Mouse (Mus musculus): Measurements from ENCODE around the gene Mrpl53. TPM values are rescaled to one million over a fixed set of nuclear protein-coding genes. Genes with fewer than 3 reads are reported as not detected.

Gene Mrpl53
- total RNA-seq, 2 experiments from 2014 or later: 55.6 to 58.1 TPM

DNA sequence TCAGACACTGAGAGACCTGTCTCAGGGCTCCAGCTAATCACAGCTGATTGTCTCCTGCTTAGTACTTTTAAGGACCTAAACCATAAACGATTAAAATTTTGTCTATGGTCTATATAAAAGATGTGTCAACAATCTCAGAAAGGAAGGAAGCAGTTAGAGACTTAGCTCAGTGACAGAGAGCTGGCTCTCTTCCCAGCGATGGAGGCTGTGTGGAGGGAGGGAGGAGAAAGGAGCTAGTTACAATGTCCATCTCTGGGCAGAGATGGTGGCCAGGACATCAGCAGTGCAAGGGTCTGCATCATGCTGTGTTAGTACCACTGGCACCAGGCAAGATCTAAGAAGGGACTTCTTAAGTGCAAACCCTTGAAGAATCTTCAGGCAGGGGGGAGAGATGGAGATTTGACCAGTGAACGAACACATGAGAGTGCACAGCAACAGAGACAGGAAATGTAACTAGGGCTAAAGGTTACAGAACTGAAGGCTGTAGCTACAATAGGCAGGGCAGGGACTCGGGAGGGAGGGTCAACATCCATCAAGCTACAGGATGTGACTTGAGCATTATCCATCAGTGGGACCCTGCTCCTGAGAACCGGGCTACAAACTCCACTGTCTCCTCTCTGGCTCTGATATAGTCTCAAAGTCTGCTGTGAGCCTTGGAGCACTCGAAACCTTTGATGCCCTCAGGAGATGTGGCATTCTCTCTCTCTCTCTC is 16.3 kb upstream of the Mrpl53 start:
- no peak for DNase-seq (ENCODE audit: low spot score in 2 of 2)

DNA sequence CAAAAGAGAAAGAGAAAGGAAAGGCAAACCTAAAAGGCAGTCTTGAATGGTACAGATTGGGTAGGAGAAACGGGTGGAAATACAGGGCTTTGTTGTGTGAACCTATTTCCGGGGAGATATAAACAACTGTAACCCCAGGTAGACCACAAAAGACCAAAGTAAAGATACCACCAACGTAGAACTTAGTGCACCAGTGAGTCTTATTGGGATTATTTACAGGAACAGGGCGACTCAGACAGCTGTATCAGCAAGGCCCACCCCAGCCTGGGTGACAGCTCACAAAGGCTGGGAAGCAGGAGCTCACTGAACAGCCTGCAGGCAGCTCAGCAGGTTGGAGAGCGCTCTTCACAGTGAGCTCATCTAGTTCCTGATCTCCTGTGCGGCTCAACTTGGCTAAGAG is 12.9 kb upstream of the Mrpl53 start:
- no peak for DNase-seq (ENCODE audit: low spot score in 2 of 2)

DNA sequence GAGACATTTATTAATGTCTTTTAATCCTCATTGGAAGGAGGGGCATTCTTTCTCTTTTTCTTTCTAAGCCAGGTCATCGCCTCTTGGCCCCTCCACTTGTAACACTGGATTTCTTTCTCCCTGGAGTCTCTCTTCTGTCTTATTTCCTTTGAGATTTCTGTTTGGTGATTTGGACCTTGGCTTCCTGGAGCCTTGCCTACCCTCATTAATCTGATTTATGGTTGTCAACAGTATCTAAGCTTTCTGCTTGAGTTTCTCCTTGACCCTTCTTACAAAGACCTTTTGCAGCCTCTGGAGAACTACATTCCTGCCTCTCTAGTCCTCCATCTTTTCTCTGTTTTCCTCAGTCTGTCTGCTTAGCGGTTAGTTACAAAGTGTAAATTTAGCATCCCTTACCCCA is 10.4 kb upstream of the Mrpl53 start:
- no peak for DNase-seq (ENCODE audit: low spot score in 2 of 2)

DNA sequence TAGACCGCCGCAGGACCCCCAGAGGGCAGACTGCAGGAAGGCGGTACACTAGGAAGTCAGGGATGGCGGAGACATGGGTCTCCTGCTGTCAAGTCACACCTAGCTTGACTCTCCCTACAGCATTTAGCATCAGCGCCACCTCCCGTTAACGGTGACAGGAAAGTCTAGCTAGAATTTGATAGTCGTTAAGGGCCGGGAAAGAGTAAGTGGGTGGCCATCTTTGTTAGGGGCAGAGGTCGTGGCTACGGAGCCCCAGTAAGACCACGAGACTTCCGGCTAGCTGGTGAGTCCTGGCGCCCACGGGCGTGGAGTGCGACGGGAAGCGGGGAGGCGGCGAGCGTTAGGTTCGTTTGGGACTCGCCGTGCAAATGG is 7.5 kb upstream of the Mrpl53 start, which contains the start of the genes Ccdc142 and Gm42688:
TSS of gene Ccdc142 (plus strand) at position 286 of the 372 bp plus-strand sequence.
TSS of gene Gm42688 (plus strand) at position 302 of the 372 bp plus-strand sequence.
- peak; percentile 86 to 90 for DNase-seq (ENCODE audit: low spot score in 2 of 2)

DNA sequence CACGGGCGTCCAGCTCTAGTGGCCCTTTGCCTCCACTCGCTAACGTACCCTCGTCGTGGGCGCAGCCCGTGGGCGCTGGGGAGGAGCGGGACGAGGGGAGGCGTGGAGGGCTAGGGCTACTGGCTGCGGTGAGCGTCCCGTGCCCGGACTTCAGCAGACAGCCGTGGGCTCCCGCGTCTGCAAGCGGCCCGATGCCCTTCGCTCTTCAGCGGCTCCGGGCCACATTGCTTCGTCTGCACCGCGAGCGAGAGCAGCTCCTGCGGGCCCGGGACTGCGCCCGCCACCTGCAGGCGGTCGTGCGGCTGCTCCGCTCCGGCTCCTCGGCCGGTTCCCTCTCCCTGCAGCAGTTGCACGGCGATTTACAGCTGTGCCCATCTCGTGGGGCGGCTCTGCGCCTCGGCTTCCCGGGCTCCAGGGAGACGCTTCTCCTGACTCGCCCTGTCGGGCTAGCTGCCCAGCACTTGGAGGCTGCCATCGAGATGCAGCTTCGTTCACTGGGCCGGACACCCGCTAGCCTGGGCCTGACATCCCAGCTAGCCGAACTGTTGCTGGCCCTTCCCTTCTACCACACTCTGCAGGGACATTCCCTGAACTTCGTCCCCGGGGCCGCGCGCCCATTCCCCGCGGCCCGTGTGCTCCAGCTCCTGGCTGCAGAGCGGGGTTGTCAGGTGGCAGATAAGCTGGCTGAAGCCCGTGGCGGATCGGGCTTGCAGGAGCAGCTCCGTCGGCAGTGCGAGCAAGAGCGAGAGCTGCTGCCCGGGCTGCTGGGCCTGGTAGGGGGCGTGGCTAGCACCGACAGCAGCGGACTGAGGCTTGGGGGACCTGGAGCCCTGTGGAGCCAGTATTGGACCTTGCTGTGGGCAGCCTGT is 6.9 kb upstream of the Mrpl53 start:
- peak; percentile 63 to 75 for DNase-seq (ENCODE audit: low spot score in 2 of 2)

DNA sequence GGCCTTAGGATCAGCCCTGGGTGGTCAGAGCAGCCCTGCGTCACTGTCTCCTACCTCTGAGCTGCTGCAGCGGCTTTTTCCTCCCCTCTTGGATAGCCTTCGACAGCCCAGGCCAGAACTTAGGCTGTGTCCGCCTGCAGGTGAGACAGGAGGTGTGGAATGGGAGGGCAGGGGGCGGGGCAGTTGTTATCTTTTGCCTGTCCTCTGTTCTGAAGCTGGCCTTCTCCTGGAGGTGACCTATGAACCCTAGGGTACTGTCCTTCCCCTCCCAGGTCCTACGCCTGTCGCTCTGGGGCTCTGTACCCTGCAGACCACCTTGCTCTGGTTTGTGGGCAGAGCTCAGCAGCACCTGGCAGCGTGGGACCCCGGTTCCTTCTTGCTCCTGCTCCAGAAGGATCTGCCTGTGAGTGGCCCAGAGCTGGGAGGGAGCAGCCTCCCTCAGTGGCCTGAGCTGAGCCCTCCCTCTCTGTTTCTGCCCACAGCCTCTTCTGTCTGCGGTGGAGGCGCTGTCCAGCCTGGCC is 5.7 kb upstream of the Mrpl53 start:
- DNase-seq (ENCODE audit: low spot score in 2 of 2): peak in 1 of 2 experiments; percentile 17

DNA sequence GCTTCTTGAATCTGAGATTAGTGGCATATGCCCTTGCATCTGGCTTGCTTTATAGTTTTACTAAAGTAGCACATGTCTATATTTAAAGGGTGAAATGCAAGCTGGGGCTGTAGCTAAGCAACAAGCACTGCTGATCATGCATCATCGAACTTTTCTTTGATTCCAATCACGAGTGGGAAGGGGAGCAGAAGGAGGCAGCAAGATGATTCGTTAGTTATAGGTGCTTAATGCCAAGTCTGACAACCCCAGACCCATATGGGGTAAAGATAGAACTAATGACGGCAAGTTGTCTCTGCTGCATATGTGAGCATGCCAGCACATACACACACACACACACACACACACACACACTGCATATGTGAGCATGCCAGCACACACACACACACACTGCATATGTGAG is 4.7 kb upstream of the Mrpl53 start:
- DNase-seq (ENCODE audit: low spot score in 2 of 2): no peak

DNA sequence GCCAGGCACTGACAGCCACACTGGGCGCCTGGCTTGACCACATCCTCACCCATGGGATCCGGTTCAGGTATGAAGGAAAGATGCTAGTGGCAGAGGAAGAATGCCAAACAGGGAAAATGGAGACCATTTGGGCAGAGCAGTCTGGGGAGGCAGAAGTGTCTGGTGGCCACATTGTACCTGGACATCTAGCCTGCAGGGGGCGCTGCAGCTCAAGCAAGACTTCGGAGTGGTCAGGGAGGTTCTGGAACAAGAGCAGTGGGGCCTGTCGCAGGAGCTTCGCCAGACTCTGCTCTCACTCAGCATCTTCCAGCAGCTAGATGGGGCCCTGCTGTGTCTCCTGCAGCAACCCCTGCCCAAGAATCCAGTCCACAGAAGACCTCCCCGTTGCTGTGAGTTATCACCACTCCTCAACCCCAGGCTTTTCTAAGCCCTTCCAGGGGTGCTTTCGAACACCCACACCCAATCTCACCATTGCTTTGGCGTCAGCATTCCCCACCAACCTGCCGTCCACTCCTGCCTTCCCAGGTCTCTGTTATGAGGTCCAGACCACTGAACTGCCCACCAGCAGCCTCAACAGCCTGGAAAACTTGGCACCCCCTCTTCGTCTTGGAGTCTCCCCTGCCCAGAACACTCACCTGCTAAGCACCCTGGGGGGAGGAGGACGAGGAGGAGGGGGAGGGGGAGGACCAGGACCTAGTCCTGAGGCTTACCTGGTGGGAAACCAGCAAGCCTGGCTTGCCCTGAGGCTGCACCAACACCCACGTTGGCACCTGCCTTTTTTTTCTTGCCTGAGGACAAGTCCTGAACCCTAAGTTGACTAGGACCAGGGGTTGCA is 1.1 kb upstream of the Mrpl53 start:
- DNase-seq (ENCODE audit: low spot score in 2 of 2): peak; percentile 77 to 78

DNA sequence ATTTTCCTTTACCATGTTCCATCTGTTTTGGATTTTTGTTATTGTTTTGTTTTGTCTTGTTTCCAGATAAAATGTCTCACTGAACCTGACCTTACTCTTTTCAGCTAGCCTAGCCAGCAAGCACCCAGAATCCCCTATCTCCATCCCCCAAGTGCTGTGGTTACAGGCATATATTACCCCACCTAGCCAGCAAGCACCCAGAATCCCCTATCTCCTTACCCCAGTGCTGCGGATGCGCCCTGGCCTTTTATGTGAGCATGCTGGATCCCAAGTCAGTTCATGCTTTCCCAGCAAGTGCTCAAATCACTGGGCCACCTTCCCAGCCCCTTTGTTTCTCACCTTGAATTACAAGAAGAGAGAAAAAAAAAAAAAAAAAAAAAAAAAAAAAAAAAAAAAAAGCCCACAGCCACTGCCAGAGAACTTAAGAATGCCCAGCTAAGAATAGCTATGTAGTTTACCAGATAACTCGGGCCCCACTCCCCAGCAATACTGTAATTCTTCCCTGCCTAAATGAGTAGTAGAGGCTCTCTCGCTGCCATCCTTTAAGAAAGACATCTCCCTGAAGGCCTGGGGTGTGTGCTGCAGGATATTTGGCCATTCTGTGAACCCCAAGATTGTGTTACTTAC is 2.8 kb downstream of the Mrpl53 start:
- no peak for DNase-seq (ENCODE audit: low spot score in 2 of 2)

DNA sequence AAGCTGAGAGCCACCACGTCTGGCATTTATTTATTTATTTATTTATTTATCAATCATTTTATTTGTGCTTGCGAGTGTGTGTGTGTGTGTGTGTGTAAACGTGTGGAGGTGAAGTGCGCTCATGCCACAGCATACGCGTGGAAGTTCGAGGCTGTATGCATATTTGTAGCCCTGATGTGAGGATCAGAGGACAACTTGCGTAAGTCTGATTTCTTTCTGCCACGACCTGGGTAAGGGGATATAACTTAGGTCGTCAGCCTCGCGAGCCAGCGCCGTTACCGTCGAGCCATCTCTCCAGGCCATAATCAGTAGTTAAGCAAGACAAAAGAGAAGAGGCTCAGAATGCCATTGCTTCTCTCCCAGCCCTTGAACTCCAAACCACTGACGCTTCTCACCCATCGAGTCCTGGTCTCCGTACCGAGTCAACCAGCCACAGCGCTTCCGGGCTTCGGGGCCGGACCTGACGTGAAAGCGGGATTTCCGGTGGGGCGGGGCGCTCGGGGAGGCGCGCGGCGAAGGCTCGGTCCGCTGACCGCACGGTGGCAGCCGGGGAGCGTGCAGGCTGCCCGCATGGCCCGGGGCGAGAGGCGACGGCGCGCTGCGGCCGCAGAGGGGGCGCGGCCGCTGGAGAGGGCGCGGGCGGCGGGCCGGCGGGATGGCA is 6.3 kb downstream of the Mrpl53 start, which contains the start of gene Mogs:
TSS of gene Mogs (plus strand) at position 486 of the 661 bp plus-strand sequence.
- peak; percentile 91 to 94 for DNase-seq (ENCODE audit: low spot score in 2 of 2)

DNA sequence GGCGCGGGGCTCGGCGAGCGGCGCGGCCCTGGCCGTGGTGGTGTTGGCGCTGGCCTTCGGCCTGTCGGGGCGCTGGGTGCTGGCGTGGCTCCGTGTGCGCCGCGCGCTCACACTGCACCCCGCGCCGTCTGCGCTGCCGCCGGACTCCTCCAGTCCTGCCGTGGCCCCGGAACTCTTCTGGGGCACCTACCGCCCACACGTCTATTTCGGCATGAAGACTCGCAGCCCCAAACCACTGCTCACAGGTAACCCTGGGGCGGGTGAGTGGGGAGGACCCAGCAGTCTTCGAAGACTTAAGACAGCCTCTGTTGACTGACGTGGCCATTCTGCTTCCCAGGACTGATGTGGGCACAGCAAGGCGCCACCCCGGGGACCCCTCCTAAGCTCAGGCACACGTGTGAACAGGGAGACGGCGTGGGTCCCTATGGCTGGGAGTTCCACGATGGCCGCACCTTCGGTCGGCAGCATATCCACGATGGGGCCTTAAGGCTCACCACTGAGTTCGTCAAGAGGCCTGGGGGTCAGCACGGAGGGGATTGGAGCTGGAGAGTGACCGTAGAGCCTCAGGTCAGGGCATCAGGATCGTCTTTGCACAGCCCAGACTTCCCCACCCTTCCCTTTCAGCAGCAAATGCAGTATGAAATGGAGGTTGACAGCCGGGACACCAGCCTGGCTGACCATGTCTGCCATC is 7.0 kb downstream of the Mrpl53 start:
- no peak for DNase-seq (ENCODE audit: low spot score in 2 of 2)

DNA sequence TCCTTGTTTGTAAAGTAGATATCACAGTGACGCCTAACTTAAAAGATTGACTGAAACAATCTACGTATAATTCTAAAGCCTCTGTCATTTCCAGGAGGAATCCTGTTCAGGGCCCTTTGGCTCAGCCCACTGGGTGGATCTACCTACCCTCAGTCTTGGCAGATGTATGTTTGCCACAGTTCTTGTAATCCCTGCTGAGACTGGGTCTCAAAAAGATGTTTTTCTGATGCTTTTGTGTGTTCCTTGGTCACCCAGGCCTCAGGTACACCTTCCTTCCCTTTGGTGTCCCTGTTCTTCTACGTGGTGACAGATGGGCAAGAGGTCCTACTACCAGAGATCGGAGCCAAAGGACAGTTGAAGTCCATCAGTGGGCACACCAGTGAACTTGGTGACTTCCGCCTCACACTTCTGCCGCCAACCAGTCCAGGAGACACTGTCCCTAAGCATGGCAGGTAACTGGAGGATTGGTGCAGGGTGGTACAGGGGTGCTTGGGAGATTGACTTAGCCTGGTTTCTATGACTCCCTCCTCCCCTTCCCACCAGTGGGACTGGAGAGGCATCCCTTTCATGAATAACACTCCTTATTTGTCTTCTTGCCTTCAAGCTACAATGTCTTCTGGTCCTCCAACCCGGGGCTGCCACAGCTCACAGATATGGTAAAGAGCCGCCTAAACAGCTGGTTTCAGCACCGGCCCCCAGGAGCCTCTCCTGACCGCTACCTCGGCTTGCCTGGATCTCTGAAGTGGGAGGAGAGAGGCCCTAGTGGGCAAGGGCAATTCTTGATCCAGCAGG is 7.7 kb downstream of the Mrpl53 start:
- no peak for DNase-seq (ENCODE audit: low spot score in 2 of 2)

DNA sequence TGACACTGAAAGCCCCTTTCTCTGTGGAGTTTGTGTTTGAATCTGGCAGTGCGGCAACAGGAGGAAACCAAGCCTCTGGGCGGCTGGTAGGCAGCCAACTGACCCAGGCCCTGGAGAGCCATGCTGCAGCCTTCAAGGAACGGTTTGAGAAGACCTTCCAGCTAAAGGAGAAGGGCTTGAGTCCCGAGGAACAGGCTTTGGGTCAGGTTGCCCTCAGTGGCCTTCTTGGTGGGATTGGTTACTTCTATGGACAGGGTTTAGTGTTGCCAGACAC is 8.3 kb downstream of the Mrpl53 start:
- DNase-seq (ENCODE audit: low spot score in 2 of 2): no peak

DNA sequence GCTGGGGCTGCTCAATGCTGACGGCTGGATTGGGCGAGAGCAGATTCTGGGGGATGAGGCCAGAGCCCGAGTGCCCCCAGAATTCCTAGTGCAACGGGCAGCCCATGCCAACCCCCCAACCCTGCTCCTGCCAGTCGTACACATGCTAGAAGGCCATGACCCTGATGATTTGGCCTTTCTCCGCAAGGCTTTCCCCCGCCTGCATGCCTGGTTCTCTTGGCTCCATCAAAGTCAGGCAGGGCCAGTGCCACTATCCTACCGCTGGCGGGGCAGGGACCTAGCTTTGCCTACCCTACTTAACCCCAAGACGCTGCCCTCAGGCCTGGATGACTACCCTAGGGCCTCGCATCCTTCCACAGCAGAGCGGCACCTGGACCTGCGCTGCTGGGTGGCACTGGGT is 8.8 kb downstream of the Mrpl53 start:
- no peak for DNase-seq (ENCODE audit: low spot score in 2 of 2)

DNA sequence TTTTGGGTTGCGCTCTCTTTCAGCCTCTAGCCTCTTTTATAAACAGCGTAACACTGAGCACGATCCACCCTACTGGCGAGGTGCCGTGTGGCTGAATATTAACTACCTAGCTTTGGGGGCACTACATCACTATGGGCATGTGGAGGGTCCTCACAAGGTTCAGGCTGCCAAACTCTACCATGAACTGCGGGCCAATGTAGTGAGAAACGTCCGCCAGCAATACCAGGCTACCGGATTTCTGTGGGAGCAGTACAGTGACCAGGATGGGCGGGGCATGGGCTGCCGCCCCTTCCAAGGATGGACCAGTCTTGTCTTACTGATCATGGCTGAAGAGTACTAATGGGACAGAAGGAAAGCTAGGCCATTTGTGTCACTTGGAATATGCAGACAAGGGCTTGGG is 9.5 kb downstream of the Mrpl53 start:
- no peak for DNase-seq (ENCODE audit: low spot score in 2 of 2)

DNA sequence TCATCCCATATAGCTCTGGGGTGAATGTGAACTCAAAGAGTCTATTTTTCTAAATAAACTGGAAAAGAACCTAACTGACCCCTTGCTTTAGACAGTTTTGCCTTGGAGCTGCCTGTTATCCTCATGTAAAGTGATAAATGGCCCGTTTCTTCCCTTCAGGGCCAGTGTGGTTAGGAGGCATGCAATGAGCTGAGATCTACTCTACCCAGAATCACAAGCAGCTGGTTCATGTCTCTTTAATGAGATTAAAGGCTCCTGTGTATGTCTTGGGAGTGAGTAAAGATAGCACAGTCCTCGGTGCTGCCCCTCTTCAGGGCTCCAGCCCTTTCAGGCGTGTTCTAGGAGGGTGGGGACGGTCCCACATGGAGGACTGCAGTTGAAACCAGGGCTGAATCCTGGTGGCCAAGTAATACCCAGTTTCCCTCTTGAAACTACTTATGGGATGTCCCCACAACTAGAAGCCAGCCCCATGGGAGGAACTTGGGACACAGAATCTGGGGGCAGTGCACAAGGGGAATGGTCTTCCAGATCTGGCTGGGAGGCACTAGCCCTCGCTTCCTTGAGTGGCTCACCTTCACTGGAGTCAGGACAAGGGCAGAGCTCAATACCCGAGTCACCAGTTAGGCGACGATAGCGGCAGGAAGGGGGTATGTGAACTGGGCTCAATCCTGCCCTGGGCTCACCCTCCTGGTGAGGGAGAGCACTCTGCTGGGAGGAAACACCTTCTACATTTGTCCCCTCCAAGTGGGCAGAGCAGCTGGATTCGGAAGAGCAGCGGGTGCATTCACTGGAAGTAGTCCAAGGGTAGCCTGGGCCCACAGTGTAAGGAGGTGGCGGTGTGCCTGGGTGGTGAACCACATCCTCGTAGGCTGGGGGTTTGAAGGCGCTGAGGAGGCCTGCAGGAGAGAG is 10.2 kb downstream of the Mrpl53 start:
- DNase-seq (ENCODE audit: low spot score in 2 of 2): no peak

DNA sequence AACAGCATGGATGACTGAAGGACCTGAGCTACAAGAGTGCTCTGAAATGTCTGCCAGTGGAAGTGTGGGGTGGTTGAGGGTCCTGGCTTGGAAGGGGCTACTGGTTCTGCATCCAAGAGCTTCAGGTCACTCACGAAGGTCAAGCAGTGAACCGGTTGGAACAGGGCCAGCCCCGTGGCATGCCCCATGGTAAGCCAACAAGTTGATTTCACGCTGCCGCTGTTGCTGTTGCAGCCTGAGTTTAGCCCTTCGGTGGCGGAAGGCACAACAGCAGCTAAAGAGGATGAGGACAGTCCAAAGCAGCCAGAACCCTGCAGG is 10.9 kb downstream of the Mrpl53 start:
- no peak for DNase-seq (ENCODE audit: low spot score in 2 of 2)
